Mouse (Mus musculus) MEL (cell line): Measurements from ENCODE around the gene Vmp1.

Experiments used
- HCFC1 ChIP-seq: IDR thresholded peaks from 2 replicates; pipeline ENCODE4 v1.6.1; 2012; ENCODE audit warnings: low read depth, mild to moderate bottlenecking, inconsistent platforms, low read length, improper control_type of control experiment, moderate library complexity
- USF1 ChIP-seq: IDR thresholded peaks from 2 replicates; pipeline ENCODE4 v1.6.1; 2014; ENCODE audit warnings: low read depth, mild to moderate bottlenecking, inconsistent platforms, low read length, improper control_type of control experiment, moderate library complexity

DNA sequence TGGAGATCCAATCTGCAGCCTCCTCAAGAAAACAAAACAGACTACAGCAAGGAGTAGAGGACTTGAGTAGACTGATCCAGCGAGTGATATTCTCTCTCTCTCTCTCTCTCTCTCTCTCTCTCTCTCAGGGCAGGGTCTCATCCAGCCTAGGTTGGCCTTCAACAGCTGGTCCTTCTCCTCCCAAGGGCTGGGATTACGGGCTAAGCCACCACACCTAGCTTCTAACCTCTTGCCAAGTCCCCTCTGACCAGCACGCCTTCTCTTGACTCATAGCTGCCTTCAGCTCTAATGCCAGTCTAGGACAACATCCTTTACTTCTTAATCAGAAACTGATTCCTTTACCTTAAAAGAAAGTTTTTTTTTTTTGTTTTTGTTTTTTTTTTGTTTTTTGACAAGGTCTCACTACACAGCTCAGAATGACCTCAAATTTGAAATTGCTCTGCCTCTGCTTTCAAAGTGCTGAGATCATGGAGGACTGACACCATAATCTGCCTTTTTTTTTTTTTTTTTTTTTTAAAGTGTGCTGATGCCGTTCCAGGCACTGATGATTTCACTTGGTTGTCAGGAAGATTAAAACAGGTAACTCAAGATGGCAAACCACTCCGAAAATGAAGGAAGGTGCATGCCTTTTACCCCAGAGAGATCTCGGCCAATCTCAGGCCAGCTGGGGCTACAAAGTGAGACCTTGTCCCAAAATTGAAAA, 105.4 kb downstream of the Vmp1 start:
- TF ChIP-seq HCFC1 = no peak
- no peak for TF ChIP-seq USF1
